Mouse (Mus musculus) testis, adult 2 months (tissue): ENCODE measurements around the gene Gmnn.

Experiments used
- CTCF ChIP-seq: fragments of 200-500 bp; IDR thresholded peaks from 2 replicates; pipeline ENCODE4 v1.5.1; 2012; ENCODE audit warnings: low read depth, mild to moderate bottlenecking, inconsistent platforms, low read length, moderate library complexity; ENCODE audit not compliant: control insufficient read depth, insufficient read depth, insufficient replicate concordance
- POLR2A ChIP-seq: fragments of 200-500 bp; IDR thresholded peaks from 2 replicates; pipeline ENCODE4 v1.6.1; 2012; ENCODE audit warnings: low read depth, mild to moderate bottlenecking, inconsistent platforms, low read length, moderate library complexity; ENCODE audit not compliant: control insufficient read depth

DNA sequence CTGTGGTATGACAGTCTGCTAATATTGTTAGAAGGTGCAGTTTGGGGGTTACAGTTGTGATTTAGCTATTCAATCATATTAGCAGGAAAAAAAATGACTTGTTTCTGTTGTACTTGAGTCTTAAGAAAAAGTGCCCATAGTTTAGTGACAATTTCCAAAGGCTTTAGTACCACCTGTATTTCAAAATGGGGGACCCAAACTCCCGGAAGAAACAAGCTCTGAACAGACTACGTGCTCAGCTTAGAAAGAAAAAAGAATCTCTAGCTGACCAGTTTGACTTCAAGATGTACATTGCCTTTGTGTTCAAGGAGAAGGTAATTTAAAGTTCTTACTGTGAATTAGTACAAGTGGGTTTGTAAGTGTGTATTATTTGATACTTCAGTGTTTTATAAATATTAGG, 41.5 kb upstream of the Gmnn start:
- TF ChIP-seq POLR2A: no peak
- TF ChIP-seq CTCF: no peak
